Mouse (Mus musculus) olfactory bulb, adult 2 months (tissue): ENCODE results near the gene Vmn1r85.
"Not testable (repeated sequence)": the region's sequence is repeated elsewhere in the genome, so short reads cannot be mapped to it uniquely, and the experiment has no call there.

Experiments used
- CTCF ChIP-seq: fragments of 200-500 bp; IDR thresholded peaks from 2 replicates; pipeline ENCODE4 v1.5.1; 2012; ENCODE audit warnings: low read depth, mild to moderate bottlenecking, low read length, moderate library complexity; ENCODE audit not compliant: insufficient read depth
- POLR2A ChIP-seq: fragments of 200-500 bp; IDR thresholded peaks from 2 replicates; pipeline ENCODE4 v1.6.1; 2012; ENCODE audit warnings: mild to moderate bottlenecking, low read depth, low read length, moderate library complexity; ENCODE audit not compliant: insufficient read depth

DNA sequence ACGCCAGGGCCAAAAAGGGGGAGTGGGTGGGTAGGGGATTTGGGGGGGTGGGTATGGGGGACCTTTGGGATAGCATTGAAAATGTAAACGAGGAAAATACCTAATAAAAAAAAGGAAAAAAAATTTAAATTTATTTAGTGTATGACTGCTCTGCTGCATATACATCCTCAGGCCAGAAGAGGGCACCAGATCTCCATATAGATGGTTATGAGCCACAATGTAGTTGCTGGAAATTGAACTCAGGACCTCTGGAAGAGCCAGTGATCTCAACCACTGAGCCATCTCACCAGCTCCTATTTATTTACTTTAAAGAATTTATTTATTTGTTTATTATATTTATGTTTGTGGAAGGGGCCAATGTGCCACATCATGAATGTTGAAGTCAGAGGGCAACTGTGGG lies 31.6 kb downstream of the Vmn1r85 start:
- not testable (repeated sequence) for TF ChIP-seq POLR2A, CTCF
